Mouse (Mus musculus) erythroblast, embryonic 14.5 days (primary cell): ENCODE results near the gene Psmd11.

Source experiments
- GATA1 ChIP-seq: IDR thresholded peaks from 2 replicates; pipeline ENCODE4 v1.6.1; 2012; ENCODE audit warnings: low read length, inconsistent platforms, mixed read lengths
- TAL1 ChIP-seq: IDR thresholded peaks from 3 replicates; pipeline ENCODE4 v1.6.1; 2012; ENCODE audit warnings: low read length, inconsistent platforms, mixed read lengths

DNA sequence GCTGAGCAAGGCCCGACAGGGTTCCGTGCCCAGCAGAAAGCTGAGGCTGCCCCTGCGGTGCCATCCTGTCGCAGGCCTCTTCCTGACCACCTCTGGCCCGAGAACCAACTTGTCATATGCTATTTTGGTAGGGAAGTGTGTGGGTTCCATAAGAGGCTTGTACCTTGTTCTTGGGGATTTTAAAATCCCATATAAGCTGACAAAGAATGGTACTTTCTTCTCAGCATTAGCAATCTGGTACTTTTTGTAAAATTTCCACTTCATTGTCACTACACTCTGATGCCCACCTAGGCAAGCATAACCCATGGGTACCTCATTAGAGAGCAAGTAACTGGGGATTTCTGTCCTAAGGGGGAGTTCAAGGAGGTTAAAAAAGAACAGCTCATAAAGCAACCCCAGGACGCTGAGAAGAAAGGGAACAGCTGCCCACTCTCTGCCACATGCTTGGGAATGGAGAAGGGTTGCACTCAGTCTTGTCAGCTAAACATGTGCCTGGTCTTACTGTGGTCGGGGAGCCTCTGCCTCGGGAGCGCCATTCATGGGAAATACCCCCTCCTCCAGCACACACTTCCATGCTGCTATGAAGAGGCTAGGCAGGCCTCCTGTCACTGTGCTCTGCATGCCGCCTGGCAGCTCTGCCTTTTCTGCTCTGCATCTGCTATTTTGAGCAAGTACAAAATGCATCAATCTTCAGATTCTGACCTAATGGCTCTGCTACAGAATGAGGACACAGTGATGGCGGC, 70.1 kb downstream of the Psmd11 start:
- TF ChIP-seq TAL1 (no peak), GATA1 (no peak)
